Mouse (Mus musculus): Measurements from ENCODE around the gene Tas2r116.

Gene Tas2r116

DNA sequence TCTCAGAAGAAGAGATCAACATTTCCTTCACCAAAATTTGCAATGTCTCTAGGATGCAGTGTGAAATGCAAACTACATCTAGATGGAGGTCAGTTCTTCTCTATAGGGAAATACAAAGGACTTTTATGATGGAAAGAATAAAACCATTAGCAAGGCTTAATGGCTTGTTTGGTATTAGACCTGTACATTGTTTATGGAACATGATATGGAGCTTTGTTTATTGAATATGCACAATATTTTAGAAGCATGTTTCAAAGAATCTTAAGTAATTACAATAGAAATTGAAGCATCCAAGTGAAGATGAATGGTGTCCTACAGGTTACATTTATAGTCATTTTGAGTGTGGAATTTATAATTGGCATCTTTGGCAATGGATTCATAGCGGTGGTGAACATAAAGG lies at the start of gene Tas2r116:
TSS of gene Tas2r116 (plus strand) at position 301 of the 400 bp plus-strand sequence.
- DNase-seq (ENCODE audit: low spot score in 2 of 2) = no peak

DNA sequence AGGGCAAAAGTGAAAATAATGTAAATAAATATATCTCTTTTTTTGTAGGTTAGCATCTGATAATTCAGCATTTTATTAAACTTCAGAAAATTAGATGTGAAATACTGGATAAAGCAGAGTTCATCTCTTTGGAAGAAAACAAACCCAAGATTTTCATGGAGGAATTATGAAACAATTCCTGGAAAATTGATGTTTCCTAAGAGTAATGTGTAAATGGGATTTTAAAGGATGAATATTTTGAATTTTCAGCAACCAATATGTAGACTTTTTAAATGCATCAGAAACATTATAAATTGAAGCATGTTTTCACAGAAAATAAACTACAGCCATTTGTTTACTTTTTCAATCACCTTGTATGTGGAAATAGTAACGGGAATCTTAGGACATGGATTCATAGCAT lies 8.4 kb upstream of the Tas2r116 start, which contains the start of gene Tas2r123:
TSS of gene Tas2r123 (plus strand) at position 301 of the 400 bp plus-strand sequence.
- DNase-seq (ENCODE audit: low spot score in 2 of 2) = no peak

DNA sequence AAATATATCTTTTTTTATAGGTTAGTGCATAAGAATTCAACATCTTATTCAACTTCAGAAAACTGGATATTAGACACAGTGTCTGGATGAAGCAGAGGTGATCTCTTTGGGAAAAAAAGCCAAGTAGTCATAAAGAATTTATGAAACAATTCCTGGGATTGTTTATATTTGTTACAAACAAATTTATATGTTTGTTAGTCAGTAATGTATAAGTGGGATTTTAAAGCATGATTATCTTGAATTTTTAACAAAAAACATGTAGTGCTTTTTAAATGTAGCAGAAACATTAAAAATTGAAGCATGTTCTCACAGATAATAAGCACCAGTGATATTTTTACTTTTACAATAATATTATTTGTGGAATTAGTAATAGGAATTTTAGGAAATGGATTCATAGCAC lies 12.5 kb downstream of the Tas2r116 start, which contains the start of gene Tas2r110:
TSS of gene Tas2r110 (plus strand) at position 301 of the 400 bp plus-strand sequence.
- DNase-seq (ENCODE audit: low spot score in 2 of 2) = no peak

DNA sequence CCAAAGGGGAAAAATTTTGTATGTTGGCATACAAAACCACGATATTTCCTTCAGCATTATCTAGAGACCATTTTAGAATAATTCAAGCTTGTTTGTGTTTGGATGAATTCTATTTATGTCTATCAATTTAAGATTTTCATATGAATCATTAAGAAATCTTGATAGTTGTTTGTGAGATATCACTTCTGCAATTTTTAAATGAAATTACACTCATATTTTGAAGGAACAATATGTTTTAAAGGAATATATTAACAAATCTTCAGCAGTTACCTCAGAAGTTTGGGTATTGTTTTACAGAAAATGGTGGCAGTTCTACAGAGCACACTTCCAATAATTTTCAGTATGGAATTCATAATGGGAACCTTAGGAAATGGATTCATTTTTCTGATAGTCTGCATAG lies 37.5 kb downstream of the Tas2r116 start, which contains the start of gene Tas2r113:
TSS of gene Tas2r113 (plus strand) at position 301 of the 400 bp plus-strand sequence.
- no peak for DNase-seq (ENCODE audit: low spot score in 2 of 2)

Data from left cerebral cortex, adult 9 months (tissue).